31 mouse cellular contexts compared by ENCODE assay signal in the genomic region with DNA sequence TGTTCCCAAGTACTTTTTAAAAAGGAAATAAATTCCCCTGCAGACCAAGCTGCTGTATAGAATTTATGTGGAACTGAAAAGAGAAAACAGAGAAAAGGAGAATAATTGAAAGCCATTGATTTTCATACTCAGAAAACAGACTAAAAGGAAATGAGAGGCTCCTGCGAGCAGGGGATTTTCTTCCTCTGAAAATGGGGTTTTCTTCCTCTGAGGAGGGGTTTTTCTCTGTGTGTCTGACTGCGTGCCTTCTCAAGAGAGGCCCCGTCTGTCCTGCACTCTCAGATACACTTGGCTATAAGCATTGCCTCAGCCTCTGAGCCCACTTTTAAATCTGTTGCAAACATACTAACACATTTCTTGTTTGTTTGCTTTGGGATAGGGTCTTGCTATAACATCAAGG. TPM values are rescaled to one million over a fixed set of nuclear protein-coding genes. Genes with fewer than 3 reads are reported as not detected.
DNase-seq lines count a peak whose midpoint lies in the region; ATAC-seq lines count a peak whose summit lies in the region.
"Had no signal": no experiment of that assay in that cellular context is flagged by ENCODE, and none has a peak within 500 bp of the region (broad histone marks: within the 10 kb centered on the region; RNA-seq: fewer than 3 reads in every experiment).

No protein-coding gene starts in this region.

- no peak overlapping the region for H3K4me3 ChIP-seq in liver, embryonic 16.5 days (ENCODE audit: low read depth, low read length)
- H3K4me3 ChIP-seq in liver, embryonic 12.5 days: no peak overlapping the region
- H3K4me3 ChIP-seq: embryonic facial prominence, embryonic 10.5 days; embryonic facial prominence, embryonic 13.5 days; erythroblast, embryonic 14.5 days; forebrain, embryonic 12.5 days; forebrain, embryonic 15.5 days; hindbrain, embryonic 12.5 days; hindbrain, embryonic 15.5 days had no signal

- H3K4me1 ChIP-seq in liver, embryonic 16.5 days (ENCODE audit: control insufficient read depth, low read depth, low read length): no peaks in the 10 kb centered on the region; the same call in 1 of the 2 replicates
- no peaks in the 10 kb centered on the region for H3K4me1 ChIP-seq in liver, embryonic 12.5 days
- H3K4me1 ChIP-seq: forebrain, embryonic 15.5 days; hindbrain, embryonic 12.5 days; hindbrain, embryonic 15.5 days had no signal

- DNase-seq in spleen, postnatal 36 days (ENCODE audit: low spot score in 2 of 2): peak; percentile 15 to 20
- DNase-seq in spleen, adult 12 weeks (ENCODE audit: low spot score): no peak
- DNase-seq in splenic B cell, adult 2 months (ENCODE audit: low read depth, low spot score): peak; percentile 32
- DNase-seq in gastrocnemius, postnatal 14 days: no peak
- DNase-seq: adrenal gland, adult 8-10 months; adrenal gland, postnatal 25 days; cerebellum, adult 11-12 months; cerebellum, adult 8-10 months; cerebellum, postnatal 10 days; cerebellum, postnatal 36 days; embryo, embryonic 11 days; gastrocnemius, postnatal 10 days; heart, adult 11 months had no signal

- no peaks in the 10 kb centered on the region for H3K36me3 ChIP-seq in liver, embryonic 16.5 days (ENCODE audit: control insufficient read depth, insufficient read depth)
- H3K36me3 ChIP-seq in liver, embryonic 12.5 days: no peaks in the 10 kb centered on the region
- H3K36me3 ChIP-seq in splenic B cell, adult 2 months (ENCODE audit: control insufficient read depth, insufficient read depth, low read length, poor library complexity, severe bottlenecking): no peaks in the 10 kb centered on the region
- H3K36me3 ChIP-seq: embryonic facial prominence, embryonic 10.5 days; embryonic facial prominence, embryonic 13.5 days; forebrain, embryonic 12.5 days; forebrain, embryonic 15.5 days; hindbrain, embryonic 12.5 days; hindbrain, embryonic 15.5 days had no signal

- 60% methylated on average over 3 of the region's 3 CpGs for WGBS in liver, embryonic 16.5 days (ENCODE audit: insufficient replicate concordance)
- WGBS in liver, embryonic 12.5 days (ENCODE audit: insufficient replicate concordance): 53% methylated on average over 3 of the region's 3 CpGs

- intact Hi-C loops in gastrocnemius, postnatal 14 days (cut with DNase I; ENCODE audit: low total_unique reads): no loop called here

- no peaks in the 10 kb centered on the region for H3K27me3 ChIP-seq in liver, embryonic 16.5 days (ENCODE audit: control insufficient read depth, insufficient read depth, low read depth, low read length)
- H3K27me3 ChIP-seq in liver, embryonic 12.5 days (replicated peaks): no peaks in the 10 kb centered on the region
- no peaks in the 10 kb centered on the region; the same call in 1 of the 2 replicates for H3K27me3 ChIP-seq in splenic B cell, adult 2 months (ENCODE audit: control insufficient read depth, insufficient read depth, low read length, poor library complexity, severe bottlenecking)
- H3K27me3 ChIP-seq: embryonic facial prominence, embryonic 13.5 days; forebrain, embryonic 12.5 days; forebrain, embryonic 15.5 days; hindbrain, embryonic 12.5 days; hindbrain, embryonic 15.5 days had no signal

- no peak overlapping the region for H3K27ac ChIP-seq in liver, embryonic 16.5 days (ENCODE audit: low read length)
- H3K27ac ChIP-seq in liver, embryonic 12.5 days: no peak overlapping the region
- H3K27ac ChIP-seq: embryonic facial prominence, embryonic 10.5 days; embryonic facial prominence, embryonic 13.5 days; forebrain, embryonic 12.5 days; forebrain, embryonic 15.5 days; hindbrain, embryonic 12.5 days; hindbrain, embryonic 15.5 days had no signal

- H3K9ac ChIP-seq in liver, embryonic 16.5 days (ENCODE audit: low read depth, low read length): no peak overlapping the region
- H3K9ac ChIP-seq in liver, embryonic 12.5 days: no peak overlapping the region
- H3K9ac ChIP-seq: embryonic facial prominence, embryonic 13.5 days; forebrain, embryonic 12.5 days; forebrain, embryonic 15.5 days; hindbrain, embryonic 12.5 days; hindbrain, embryonic 15.5 days had no signal

- H3K9me3 ChIP-seq in liver, embryonic 16.5 days (replicated peaks; ENCODE audit: control insufficient read depth, low read length): no peaks in the 10 kb centered on the region
- H3K9me3 ChIP-seq in liver, embryonic 12.5 days (replicated peaks): no peaks in the 10 kb centered on the region
- H3K9me3 ChIP-seq: embryonic facial prominence, embryonic 10.5 days; embryonic facial prominence, embryonic 13.5 days; forebrain, embryonic 12.5 days; forebrain, embryonic 15.5 days; hindbrain, embryonic 12.5 days; hindbrain, embryonic 15.5 days had no signal

- no peak for ATAC-seq in liver, embryonic 16.5 days (ENCODE audit: low read depth)
- ATAC-seq in liver, embryonic 12.5 days: no peak
- peak; percentile 34 for ATAC-seq in CD4-positive, CD25-positive, alpha-beta regulatory T cell, adult 4 months
- ATAC-seq in megakaryocyte progenitor cell, adult 5-6 weeks (replicated peaks; ENCODE audit: poor library complexity): no peak
- ATAC-seq: activated CD4-positive, CD25-positive, alpha-beta regulatory T cell, adult 4 months; forebrain, embryonic 15.5 days had no signal

- H3K4me2 ChIP-seq in liver, embryonic 16.5 days (ENCODE audit: low read depth, low read length): peak overlapping the region; percentile 30; the same call in 1 of the 2 replicates
- H3K4me2 ChIP-seq in liver, embryonic 12.5 days: no peak overlapping the region
- H3K4me2 ChIP-seq: embryonic facial prominence, embryonic 13.5 days; forebrain, embryonic 12.5 days; forebrain, embryonic 15.5 days; heart, embryonic 11.5 days; hindbrain, embryonic 12.5 days; hindbrain, embryonic 15.5 days had no signal

RNA-seq across cellular contexts. Expression of a gene that starts 1.9 kb away (rescaled TPM):
- polyA plus RNA-seq in liver, embryonic 16.5 days (2015; fragmentation: Nextera tagmentation; extraction: Ambion mirVana): 7.5 and 8.9 TPM in 2 replicates
- 0.72 and 0.76 TPM in 2 replicates for polyA plus RNA-seq in liver, embryonic 12.5 days (2016; fragmentation: Nextera tagmentation; extraction: Ambion mirVana)
- under 1 TPM; 0.57 to 1.00 TPM for polyA plus RNA-seq in CD4-positive, CD25-positive, alpha-beta regulatory T cell, adult 4 months (2017; shearing (Covaris generic))
- 0.10 and 0.22 TPM in 2 replicates for total RNA-seq in megakaryocyte progenitor cell, adult 5-6 weeks (2015)
- total RNA-seq in megakaryocyte progenitor cell, adult 5-6 weeks (2017): not detected in 2 replicates
- total RNA-seq in gastrocnemius, postnatal 14 days (2021): not detected
- total RNA-seq: adrenal gland, postnatal 25 days; gastrocnemius, adult 18-20 months; gastrocnemius, postnatal 10 days; gastrocnemius, postnatal 4 days; heart, postnatal 25 days had no signal
- polyA plus RNA-seq: erythroblast, embryonic 14.5 days; heart, embryonic 11.5 days; heart, embryonic 14.5 days; heart, postnatal 0 days had no signal

Comparison
In these comparisons a context has a peak if more than half of its experiments do, and no peak if none do; other contexts are left out.
1. DNase-seq: peak in spleen, postnatal 36 days (2 of 2) and splenic B cell, adult 2 months (single experiment); none in spleen, adult 12 weeks (single experiment) and gastrocnemius, postnatal 14 days (single experiment).